Mouse (Mus musculus) regulatory T cell (primary cell): ENCODE results near the gene Cul3.

Experiments used
- in situ Hi-C: fragments of 300-600 bp; cut with MboI, MseI; formaldehyde crosslinking; loops from one replicate; pipeline ENCODE4 v1.15.1; 2025; ENCODE audit warnings: high pct_unique_total_duplicates

Cul3 gene

GRCm38 (mm10) chr1:80315533-80316045 is 24.7 kb downstream of the Cul3 start:
- in situ Hi-C loops = no loop called here

- in situ Hi-C loops = no loop called here
Measured at GRCm38 (mm10) chr1:80293307-80293706, 47.0 kb downstream of the Cul3 start.

- in situ Hi-C loops = loop anchor here (5.0 kb wide), 1 partner anchor 81 kb away; no protein-coding TSS in a partner anchor
Measured at GRCm38 (mm10) chr1:80278731-80279130, 61.5 kb downstream of the Cul3 start.

GRCm38 (mm10) chr1:80260443-80260842 is 79.8 kb downstream of the Cul3 start:
- in situ Hi-C loops = no loop called here

- in situ Hi-C loops = loop anchor here (10.0 kb wide), 1 partner anchor 1684 kb away; no protein-coding TSS in a partner anchor
Measured at GRCm38 (mm10) chr1:80258632-80259031, 81.6 kb downstream of the Cul3 start.

GRCm38 (mm10) chr1:80253309-80253708 is 87.0 kb downstream of the Cul3 start:
- in situ Hi-C loops = loop anchor here (10.0 kb wide), 1 partner anchor 1679 kb away; no protein-coding TSS in a partner anchor

GRCm38 (mm10) chr1:80250247-80250646 is 90.0 kb downstream of the Cul3 start:
- in situ Hi-C loops = loop anchor here (10.0 kb wide), 1 partner anchor 1675 kb away; no protein-coding TSS in a partner anchor

- in situ Hi-C loops = no loop called here
Measured at GRCm38 (mm10) chr1:80247131-80247530, 93.1 kb downstream of the Cul3 start.

GRCm38 (mm10) chr1:80244123-80244522 is 96.2 kb downstream of the Cul3 start:
- in situ Hi-C loops = no loop called here

- in situ Hi-C loops = no loop called here
Measured at GRCm38 (mm10) chr1:80241579-80241978, 98.7 kb downstream of the Cul3 start.

GRCm38 (mm10) chr1:80240017-80240660 is 100.1 kb downstream of the Cul3 start:
- in situ Hi-C loops = no loop called here

GRCm38 (mm10) chr1:80239481-80239880 is 100.8 kb downstream of the Cul3 start:
- in situ Hi-C loops = no loop called here

- in situ Hi-C loops = no loop called here
Measured at GRCm38 (mm10) chr1:80236951-80237702, 103.2 kb downstream of the Cul3 start.

- in situ Hi-C loops = no loop called here
Measured at GRCm38 (mm10) chr1:80236126-80236525, 104.2 kb downstream of the Cul3 start.

GRCm38 (mm10) chr1:80230612-80231011 is 109.7 kb downstream of the Cul3 start:
- in situ Hi-C loops = no loop called here

GRCm38 (mm10) chr1:80224839-80225412 is 115.4 kb downstream of the Cul3 start:
- in situ Hi-C loops = no loop called here

- in situ Hi-C loops = no loop called here
Measured at GRCm38 (mm10) chr1:80221151-80221550, 119.1 kb downstream of the Cul3 start.

GRCm38 (mm10) chr1:80218268-80218667 is 122.0 kb downstream of the Cul3 start, which contains the start of gene Fam124b:
Gene Fam124b (minus strand): TSS chr1:80218473.
- in situ Hi-C loops = no loop called here
